Mouse (Mus musculus) cerebellum, postnatal 10 days (tissue): Measurements from ENCODE around the gene Mettl21a.
A peak's percentile ranks its signal among the peaks of the same experiment; 100 is the strongest.

Experiments used
- DNase-seq, 2 experiments: peaks; one replicate each; pipeline ENCODE4 v3.0.0; 2021; ENCODE audit warnings: mixed read lengths in 2 of 2

Mettl21a gene

DNA sequence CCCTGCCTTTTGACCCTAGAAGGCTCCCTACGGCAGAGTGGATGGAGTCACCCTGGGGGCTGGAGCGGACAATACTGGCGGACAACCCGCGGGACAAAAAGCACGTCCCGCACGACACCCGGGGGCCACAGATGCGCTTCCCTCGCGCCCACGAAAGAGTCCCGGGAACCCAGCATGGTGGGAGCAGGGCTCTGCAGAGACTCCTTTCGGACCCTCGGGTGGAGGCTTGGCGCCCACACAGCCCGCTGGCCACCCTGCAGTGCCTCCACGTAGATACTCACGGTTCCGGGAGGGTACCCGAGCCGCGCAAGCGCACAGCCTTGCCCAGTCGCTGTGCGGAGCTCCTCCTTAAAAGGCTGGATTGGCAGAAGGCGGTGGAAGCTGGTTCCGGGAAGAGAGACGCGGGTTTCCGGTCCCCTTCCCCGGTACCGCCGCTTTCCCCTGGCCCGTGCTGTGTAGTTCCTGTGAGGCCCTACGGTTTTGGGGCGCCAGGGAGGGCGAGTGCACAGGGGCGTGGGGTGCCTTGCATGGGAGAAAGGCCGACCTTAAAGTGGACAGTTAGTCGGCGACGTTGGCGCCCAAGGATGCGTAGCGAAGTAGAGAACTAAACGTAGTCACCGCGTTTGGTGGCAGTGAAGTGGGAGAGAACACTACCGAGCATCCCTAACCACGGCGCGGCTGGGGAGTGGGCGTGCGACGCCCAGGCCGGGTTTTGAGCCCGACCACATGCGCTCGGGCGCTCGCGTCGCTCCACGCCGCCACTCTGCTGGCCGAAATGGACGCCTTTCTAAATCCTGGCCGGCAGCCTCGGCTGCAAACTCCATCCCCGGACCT, at the start of gene Mettl21a:
TSS of gene Mettl21a (minus strand) at position 362 of the 834 bp plus-strand sequence.
- peak; percentile 95 to 97 for DNase-seq

- DNase-seq, result no peak
Observed at GRCm38 (mm10) chr1:64658876-64659275, 41.8 kb upstream of the Mettl21a start.

DNA sequence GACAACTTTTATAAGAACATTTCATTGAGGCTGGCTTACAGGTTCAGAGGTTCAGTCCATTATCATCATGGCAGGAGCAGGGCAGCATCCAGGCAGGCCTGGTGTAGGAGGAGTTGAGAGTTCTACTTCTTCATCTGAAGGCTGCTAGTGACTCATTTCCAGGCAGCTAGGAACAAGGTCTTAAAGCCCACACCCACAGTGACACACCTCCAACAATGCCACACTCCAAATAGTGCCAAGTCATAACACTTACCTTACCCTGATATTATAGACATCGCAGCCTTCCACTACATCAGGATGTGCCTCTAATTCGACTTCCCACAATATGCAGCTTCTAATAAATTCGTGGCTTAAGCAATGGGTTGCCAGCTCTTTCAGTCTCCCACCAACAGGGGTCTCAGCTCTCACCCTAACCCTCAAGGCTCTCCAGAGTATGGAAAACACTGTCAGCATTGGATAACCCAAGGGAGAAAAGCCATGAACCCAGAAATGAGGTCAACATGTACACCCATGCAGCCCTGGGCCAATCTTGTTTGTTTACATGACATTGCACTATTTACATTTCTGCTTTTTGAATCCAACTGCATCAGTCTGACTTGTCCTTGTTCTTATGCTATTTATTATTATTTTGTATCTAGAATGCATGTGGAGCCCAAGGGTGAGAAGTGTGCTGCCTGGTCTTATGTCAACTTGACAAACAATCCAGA, 39.5 kb upstream of the Mettl21a start:
- no peak for DNase-seq

DNA sequence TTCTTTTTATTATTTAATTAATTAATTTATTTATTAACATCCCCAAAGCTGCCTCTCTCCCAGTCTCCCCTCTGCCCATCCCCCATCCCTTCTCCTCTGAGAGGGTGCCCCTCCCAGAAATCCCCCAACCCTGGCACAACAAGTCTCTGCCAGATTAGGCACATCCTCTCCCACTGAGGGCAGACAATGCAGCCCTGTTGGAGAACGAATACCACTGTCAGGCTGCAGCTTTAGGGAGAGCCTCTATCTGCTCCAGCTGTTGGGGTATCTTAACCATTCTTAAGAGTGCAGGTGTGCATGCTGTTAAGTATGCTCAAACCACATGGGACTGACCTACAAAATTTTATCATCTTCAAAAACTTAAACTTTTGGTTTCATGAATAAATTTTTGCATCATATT, 38.4 kb upstream of the Mettl21a start:
- DNase-seq, result no peak

GRCm38 (mm10) chr1:64653701-64654100, 36.7 kb upstream of the Mettl21a start:
- no peak for DNase-seq

DNA sequence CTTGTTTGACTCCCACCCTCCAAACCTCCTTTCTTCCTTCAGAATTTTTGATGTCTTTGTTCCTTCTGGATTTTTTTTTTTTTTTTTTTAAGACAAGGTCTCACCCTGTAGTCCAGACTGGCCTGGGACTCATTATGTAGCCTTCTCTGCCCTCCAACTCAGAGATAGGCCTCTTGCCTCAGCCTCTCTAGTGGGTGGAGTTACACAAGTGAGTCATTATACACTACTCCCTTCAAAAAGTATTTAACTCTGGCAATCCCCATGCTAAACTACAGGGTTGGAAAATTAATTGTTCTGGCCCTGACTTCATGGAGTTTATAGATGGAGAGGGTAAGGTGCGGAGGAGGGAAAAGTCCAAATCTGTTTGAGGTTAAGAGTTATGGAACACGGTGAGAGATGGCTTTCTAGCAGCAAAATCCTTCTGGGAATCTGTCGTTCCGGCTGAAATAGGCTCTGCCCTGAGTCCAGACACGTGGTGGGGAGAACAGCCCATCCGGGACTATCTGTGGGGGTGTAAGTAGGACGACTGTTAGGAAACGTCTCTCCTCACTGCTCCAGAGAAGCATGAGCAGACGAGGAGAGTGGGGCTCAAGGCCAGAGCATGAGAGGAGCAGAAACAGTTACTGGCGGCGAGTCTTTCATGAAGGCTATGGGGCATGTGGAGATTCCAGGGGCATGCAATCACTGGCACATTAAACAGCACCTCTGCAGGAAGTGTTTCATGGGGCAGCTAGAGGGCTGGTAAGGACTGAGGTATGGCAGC, 32.5 kb upstream of the Mettl21a start:
- no peak for DNase-seq

DNA sequence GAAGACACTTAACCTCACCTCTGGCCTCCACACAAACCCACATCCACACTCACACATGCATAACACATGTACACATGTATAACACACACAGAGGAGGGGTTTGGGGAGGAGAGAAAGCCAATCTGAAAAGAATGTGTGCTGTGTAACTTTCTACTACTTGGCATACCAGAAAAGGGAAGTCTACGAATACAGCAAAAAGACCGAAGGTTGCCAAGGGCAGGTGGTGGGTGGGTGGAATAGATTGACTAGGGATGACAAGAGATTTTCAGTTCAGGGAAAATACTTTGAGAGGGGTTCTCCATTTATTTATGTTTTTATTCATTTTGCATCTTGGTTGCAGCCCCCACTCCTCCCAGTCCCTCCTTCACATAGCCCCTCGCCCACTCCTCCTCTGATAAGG, 27.5 kb upstream of the Mettl21a start:
- no peak for DNase-seq

DNA sequence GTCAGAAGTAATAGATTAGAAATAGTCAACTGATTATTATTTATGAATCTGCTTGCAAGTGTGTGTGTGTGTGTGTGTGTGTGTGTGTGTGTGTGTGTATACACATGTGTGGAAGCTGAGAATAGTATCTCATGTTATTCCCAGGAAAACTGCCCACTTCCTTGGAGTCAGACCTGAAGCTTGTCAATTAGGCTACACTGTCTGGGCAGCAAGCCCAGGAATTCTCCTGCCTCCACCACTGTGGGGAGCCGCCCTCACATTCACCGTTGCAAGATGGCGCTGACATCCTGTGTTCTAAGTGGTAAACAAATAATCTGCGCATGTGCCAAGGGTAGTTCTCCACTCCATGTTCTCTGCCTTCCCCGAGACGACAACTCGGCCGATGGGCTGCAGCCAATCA, 25.5 kb upstream of the Mettl21a start:
- peak; percentile 12 to 41 for DNase-seq

- DNase-seq, result peak; percentile 37 to 41
Observed at GRCm38 (mm10) chr1:64641069-64641468, 24.0 kb upstream of the Mettl21a start.

DNA sequence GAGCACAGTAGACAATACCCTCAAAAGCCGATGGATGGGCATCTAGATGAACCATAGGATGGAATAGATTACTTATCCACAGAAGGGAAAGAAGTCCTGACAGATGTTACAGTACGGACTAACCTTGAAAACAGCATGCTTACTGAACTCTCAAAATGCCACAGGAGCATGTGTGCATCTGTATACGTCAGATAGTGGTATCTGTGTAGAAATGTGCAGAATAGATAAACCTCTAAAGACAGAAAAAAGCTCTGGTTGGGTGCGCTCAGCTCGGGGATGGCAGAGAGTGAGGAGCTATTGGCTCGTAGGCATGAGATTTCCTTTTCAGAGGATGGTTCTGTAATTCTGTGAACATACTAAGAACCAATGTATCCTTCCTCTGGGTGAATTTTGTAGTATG, 22.2 kb upstream of the Mettl21a start:
- no peak for DNase-seq

GRCm38 (mm10) chr1:64635624-64636023, 18.6 kb upstream of the Mettl21a start:
- DNase-seq, result no peak

GRCm38 (mm10) chr1:64633237-64633636, 16.2 kb upstream of the Mettl21a start:
- no peak for DNase-seq

GRCm38 (mm10) chr1:64631526-64631925, 14.5 kb upstream of the Mettl21a start:
- DNase-seq, result no peak

DNA sequence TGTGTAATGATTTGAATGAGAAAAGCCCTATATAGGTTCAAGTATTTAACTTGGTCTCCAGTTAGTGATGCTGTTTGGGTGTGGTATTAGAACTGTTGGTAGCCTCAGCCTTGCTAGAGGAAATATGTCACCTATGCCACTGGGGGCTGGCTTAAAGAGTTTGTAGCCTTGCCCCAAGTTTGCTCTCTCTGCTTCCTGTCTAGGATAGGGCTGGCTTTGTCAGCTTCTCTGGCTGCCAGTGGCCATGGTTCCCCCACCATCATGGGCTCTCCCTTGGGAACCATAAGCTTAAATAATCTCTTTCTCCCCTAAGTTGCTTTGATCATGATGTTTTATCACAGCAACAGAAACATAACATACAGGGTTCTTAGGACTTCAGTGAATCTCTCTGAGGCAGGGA, 8.2 kb upstream of the Mettl21a start:
- no peak for DNase-seq

- DNase-seq, result no peak
Observed at GRCm38 (mm10) chr1:64623558-64624435, 6.8 kb upstream of the Mettl21a start.

DNA sequence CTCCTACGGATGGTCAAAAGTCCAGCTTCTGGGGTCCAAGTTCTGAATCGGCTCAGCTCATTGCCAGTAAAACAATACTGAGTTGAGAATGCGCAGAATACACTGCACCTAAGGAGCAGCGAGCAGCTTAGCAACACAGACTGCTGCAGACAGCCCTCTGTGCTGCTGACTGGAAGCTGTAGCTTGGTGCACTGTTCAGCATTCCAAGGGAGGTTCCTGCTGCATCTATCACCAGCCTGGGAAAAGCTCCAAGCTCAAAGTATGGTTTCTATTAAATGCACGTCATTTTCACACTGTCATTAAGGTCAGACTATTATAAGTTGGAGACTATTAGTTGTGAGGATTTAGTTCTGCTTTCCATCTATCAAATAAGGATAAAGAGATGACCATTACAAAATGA, 4.1 kb upstream of the Mettl21a start:
- no peak for DNase-seq

DNA sequence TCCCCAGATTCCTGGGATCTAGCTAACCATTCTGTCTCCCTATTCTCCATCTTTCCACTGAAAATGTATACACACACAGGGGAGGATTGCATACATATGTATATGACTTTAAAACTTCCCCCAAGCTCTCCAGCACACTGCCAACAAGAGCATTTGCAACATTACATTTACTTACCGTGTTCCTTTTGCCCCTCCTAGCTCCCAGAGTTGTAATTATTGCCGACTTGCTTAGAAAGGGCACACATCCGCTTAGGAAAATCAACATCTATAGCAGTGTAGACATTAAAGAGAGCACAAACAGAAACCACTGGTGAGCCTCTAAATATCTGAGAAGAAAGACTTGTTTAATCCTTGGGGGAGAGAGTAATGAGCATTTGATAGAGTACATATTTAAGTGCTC, 1.2 kb upstream of the Mettl21a start:
- no peak for DNase-seq

DNA sequence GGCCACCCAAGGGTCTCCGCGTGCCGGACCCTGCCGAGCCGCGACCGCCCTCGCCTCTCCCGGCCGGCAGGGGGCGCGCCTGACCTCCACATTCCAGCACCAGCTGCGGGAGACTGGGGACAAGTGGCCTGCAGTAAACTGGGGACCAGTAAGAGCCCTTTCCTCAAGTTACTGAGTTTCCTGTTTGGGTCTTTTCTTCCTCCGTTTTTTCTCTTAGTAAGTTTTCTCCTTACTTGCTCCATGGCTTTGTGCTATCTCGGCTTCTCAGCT, 608 bp upstream of the Mettl21a start:
- DNase-seq, result peak; percentile 95

- no peak for DNase-seq
Observed at GRCm38 (mm10) chr1:64616531-64616880, 536 bp downstream of the Mettl21a start.

DNA sequence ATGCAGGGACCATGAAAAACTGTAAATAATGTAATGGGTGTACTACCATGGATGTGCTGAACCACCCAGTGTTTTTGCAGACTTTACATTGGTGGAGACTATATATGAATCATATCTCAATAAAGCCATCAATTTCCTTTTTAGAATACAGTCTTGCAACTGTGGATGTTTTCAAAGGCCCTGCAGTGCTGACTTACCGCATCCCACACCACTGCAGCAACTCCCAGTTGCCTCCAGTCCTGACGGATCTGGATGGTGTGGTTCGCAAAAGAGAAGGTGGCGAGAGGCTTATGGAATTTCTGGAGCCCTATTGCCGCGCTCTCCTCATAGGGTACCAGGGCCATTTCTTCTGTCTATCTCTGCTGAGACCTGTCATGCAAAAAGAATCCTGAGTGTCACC, 966 bp downstream of the Mettl21a start:
- no peak for DNase-seq

GRCm38 (mm10) chr1:64615531-64615991, 1.5 kb downstream of the Mettl21a start:
- peak in 1 of 2 experiments; percentile 10 for DNase-seq

DNA sequence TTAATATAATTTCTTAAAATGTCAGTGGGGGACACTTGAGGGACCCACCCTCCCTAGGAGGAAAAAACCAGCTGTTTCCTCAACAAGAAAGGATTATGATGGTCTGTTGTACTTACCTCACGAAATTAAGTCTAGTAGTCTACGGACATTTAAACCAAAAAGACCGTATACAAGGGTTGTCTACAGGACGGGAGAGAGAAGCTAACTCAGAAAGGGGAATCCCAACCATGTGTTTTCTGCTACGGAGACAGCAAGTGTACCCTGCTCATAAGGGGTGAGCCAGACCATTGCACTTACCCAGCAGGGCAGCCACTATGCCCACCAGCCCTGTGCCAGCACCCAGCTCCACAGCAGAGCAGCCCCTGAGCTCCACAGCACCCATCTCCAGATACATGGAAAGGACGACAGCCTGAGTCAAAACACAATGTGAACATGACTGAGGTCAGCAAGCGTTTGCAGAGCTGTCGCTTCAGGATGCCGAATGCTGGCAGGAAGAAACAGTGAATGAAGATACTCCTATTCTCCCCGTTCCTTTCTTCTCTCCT, 2.2 kb downstream of the Mettl21a start:
- DNase-seq, result no peak
